Mouse (Mus musculus) adipocyte (in vitro differentiated cells): ENCODE data around the gene Gm15448.
"Not testable (repeated sequence)": the region's sequence is repeated elsewhere in the genome, so short reads cannot be mapped to it uniquely, and the experiment has no call there.

ENCODE experiments used
- DNase-seq: peaks from one replicate; pipeline ENCODE4 v3.0.0-alpha.2; 2016; ENCODE audit warnings: low spot score

The Gm15448 gene

DNA sequence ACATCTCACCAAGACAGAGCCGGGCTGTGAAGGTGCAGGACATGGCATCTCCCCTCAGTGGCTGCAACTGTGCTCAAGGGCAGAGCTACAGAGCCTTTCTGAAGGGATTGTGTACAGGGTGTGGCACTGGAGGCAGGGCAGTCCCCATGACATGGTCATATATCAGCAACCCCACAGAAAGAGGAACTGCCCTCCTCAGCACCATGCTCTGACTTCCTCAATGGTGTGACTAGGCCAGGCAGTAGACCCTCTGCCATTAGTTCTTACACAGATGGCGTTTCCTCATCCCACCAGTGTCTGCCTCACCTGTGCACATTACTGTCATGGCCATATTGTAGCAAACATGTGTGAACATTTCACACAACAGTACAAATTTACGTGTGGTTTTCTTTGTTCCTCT is at the start of gene Gm15448:
TSS of gene Gm15448 (minus strand) at position 89 of the 400 bp plus-strand sequence.
- DNase-seq, result not testable (repeated sequence)

GRCm38 (mm10) chr7:3875032-3875431 is 49.5 kb upstream of the Gm15448 start:
- not testable (repeated sequence) for DNase-seq

GRCm38 (mm10) chr7:3844951-3845350 is 19.5 kb upstream of the Gm15448 start, which contains the start of gene Pira2:
Gene Pira2 (minus strand): TSS chr7:3845051.
- not testable (repeated sequence) for DNase-seq

GRCm38 (mm10) chr7:3837854-3838253 is 12.4 kb upstream of the Gm15448 start:
- DNase-seq, result not testable (repeated sequence)

DNA sequence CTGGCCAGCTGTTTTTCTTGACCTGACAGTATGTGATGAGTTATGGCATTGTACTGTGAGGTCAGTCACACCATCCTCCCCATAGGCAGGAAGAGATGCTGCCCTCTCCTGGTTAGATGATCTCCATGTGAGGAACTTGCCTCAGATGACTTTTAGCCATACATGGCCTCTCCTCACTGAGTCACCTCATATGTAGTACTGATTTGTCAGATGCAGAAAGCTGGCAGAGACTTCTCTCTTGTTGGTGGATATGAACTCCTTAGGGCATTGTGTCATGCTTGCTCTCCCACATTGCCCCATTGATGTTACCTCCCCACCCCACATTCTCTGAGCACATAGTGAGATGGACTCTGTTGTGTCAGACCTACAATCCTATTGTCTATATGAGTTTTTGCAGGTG is 5.1 kb upstream of the Gm15448 start:
- DNase-seq, result not testable (repeated sequence)

DNA sequence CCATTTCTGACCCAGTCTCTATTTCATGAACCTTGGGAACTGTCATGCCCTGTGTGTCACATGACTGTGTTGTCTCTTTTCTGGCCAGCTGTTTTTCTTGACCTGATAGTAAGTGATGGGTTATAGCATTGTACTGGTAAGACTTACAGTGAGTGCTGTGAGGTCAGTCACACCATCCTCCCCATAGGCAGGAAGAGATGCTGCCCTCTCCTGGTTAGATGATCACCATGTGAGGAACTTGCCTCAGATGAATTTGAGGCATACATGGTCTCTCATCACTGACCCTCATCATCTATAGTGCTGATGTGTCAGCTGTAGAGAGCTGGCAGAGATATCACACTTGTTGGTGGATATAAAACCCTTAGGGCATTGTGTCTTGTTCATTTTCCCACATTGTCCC is 13.6 kb downstream of the Gm15448 start:
- not testable (repeated sequence) for DNase-seq

GRCm38 (mm10) chr7:3802935-3803334 is 22.6 kb downstream of the Gm15448 start:
- not testable (repeated sequence) for DNase-seq

GRCm38 (mm10) chr7:3799940-3800339 is 25.5 kb downstream of the Gm15448 start:
- DNase-seq, result not testable (repeated sequence)

GRCm38 (mm10) chr7:3796286-3796685 is 29.2 kb downstream of the Gm15448 start:
- not testable (repeated sequence) for DNase-seq
